Mouse (Mus musculus) forebrain, embryonic 13.5 days (tissue): ENCODE data around the gene Rabif. TPM values are rescaled to one million over a fixed set of nuclear protein-coding genes. Genes with fewer than 3 reads are reported as not detected.
"Not testable (repeated sequence)": the region's sequence is repeated elsewhere in the genome, so short reads cannot be mapped to it uniquely, and the experiment has no call there.

ENCODE experiments used
- ATAC-seq: fragments of 200-750 bp; cut with Nextera tagmentation; 2 replicates; pipeline ENCODE4 v1.8.0; 2017
- H3K27ac ChIP-seq: fragments of 300-500 bp; sonication (generic); 2 replicates; pipeline ENCODE4 v1.5.1; 2015; ENCODE audit warnings: inconsistent platforms, mild to moderate bottlenecking, moderate library complexity
- H3K27me3 ChIP-seq: fragments of 300-500 bp; sonication (generic); 2 replicates; pipeline ENCODE4 v1.6.1; 2015; ENCODE audit warnings: mild to moderate bottlenecking, inconsistent platforms
- H3K36me3 ChIP-seq: fragments of 300-500 bp; sonication (generic); 2 replicates; pipeline ENCODE4 v1.6.1; 2015; ENCODE audit warnings: mild to moderate bottlenecking, inconsistent platforms; ENCODE audit not compliant: poor library complexity, severe bottlenecking
- H3K4me1 ChIP-seq: fragments of 300-500 bp; sonication (generic); 2 replicates; pipeline ENCODE4 v1.6.1; 2015; ENCODE audit warnings: inconsistent platforms
- H3K4me2 ChIP-seq: fragments of 300-500 bp; sonication (generic); 2 replicates; pipeline ENCODE4 v1.6.1; 2015; ENCODE audit warnings: inconsistent platforms, mild to moderate bottlenecking, moderate library complexity
- H3K4me3 ChIP-seq: fragments of 300-500 bp; sonication (generic); 2 replicates; pipeline ENCODE4 v1.5.1; 2015; ENCODE audit warnings: mild to moderate bottlenecking, inconsistent platforms
- H3K9ac ChIP-seq: fragments of 300-500 bp; sonication (generic); 2 replicates; pipeline ENCODE4 v1.6.1; 2015; ENCODE audit warnings: mild to moderate bottlenecking, inconsistent platforms
- H3K9me3 ChIP-seq: fragments of 300-500 bp; sonication (generic); replicated peaks from 2 replicates; pipeline ENCODE4 v1.6.1; 2016; ENCODE audit warnings: inconsistent platforms
- WGBS: fragments of 180-500 bp; shearing (Covaris S2); methylation state at CpG from one replicate; pipeline ENCODE4 v1.1.7; 2015; 5-methylcytosine and 5-hydroxymethylcytosine counted together
- polyA plus RNA-seq: library from polyadenylated mRNA; unstranded; fragments of >200 nt; fragmentation: Nextera tagmentation; extraction: Ambion mirVana; gene quantifications from 2 replicates; pipeline ENCODE4 v1.2.1, GENCODE M21; 2015

Rabif gene
- polyA plus RNA-seq, 1 experiment from 2014 or later = 45.4 TPM

GRCm38 (mm10) chr1:134530618-134531017 lies 36.2 kb downstream of the Rabif start:
- peak; percentile 71; the same call in 1 of the 2 replicates for ATAC-seq
- no peak overlapping the region for H3K4me2 ChIP-seq
- WGBS = 39% methylated on average over 6 of the region's 6 CpGs
- H3K4me1 ChIP-seq = peaks cover 6% of the 10 kb centered on the region
- H3K36me3 ChIP-seq = no peaks in the 10 kb centered on the region
- H3K9ac ChIP-seq = no peak overlapping the region
- no peaks in the 10 kb centered on the region for H3K9me3 ChIP-seq
- peak overlapping the region; percentile 45; the same call in 1 of the 2 replicates for H3K27ac ChIP-seq
- no peak overlapping the region for H3K4me3 ChIP-seq
- no peaks in the 10 kb centered on the region for H3K27me3 ChIP-seq

GRCm38 (mm10) chr1:134533710-134534109 lies 39.3 kb downstream of the Rabif start:
- not testable (repeated sequence) for H3K36me3 ChIP-seq, H3K9ac ChIP-seq, H3K4me2 ChIP-seq, H3K4me3 ChIP-seq, H3K27me3 ChIP-seq, ATAC-seq, H3K9me3 ChIP-seq, H3K27ac ChIP-seq, H3K4me1 ChIP-seq
- 93% methylated on average over 10 of the region's 10 CpGs for WGBS

GRCm38 (mm10) chr1:134535054-134535453 lies 40.6 kb downstream of the Rabif start:
- ATAC-seq = no peak
- H3K4me2 ChIP-seq = no peak overlapping the region
- no peaks in the 10 kb centered on the region for H3K36me3 ChIP-seq
- H3K4me3 ChIP-seq = no peak overlapping the region
- H3K9ac ChIP-seq = no peak overlapping the region
- WGBS = 97% methylated on average over 1 of the region's 1 CpGs
- peaks cover 6% of the 10 kb centered on the region for H3K4me1 ChIP-seq
- H3K27ac ChIP-seq = no peak overlapping the region
- no peaks in the 10 kb centered on the region for H3K27me3 ChIP-seq
- no peaks in the 10 kb centered on the region for H3K9me3 ChIP-seq

- 78% methylated on average over 3 of the region's 3 CpGs for WGBS
- Histone ChIP-seq H3K27me3 (no peaks in the 10 kb centered on the region), H3K4me3 (no peak overlapping the region), H3K9ac (no peak overlapping the region), H3K27ac (no peak overlapping the region), H3K9me3 (no peaks in the 10 kb centered on the region), H3K4me1 (peaks cover 3% of the 10 kb centered on the region; the same call in 1 of the 2 replicates), H3K4me2 (no peak overlapping the region), H3K36me3 (no peaks in the 10 kb centered on the region)
- no peak for ATAC-seq
These were observed 41.1 kb downstream of the Rabif start for GRCm38 (mm10) chr1:134535513-134535912.

- H3K9ac ChIP-seq = no peak overlapping the region
- no peak overlapping the region for H3K27ac ChIP-seq
- H3K4me2 ChIP-seq = no peak overlapping the region
- H3K9me3 ChIP-seq = 0 out of 2 replicates have a peak, but pooled peaks cover 4% of the 10 kb centered on the region
- no peaks in the 10 kb centered on the region for H3K4me1 ChIP-seq
- 91% methylated on average over 10 of the region's 10 CpGs for WGBS
- no peaks in the 10 kb centered on the region for H3K27me3 ChIP-seq
- no peaks in the 10 kb centered on the region for H3K36me3 ChIP-seq
- no peak for ATAC-seq
- no peak overlapping the region for H3K4me3 ChIP-seq
These were observed 46.2 kb downstream of the Rabif start for GRCm38 (mm10) chr1:134540610-134541009.

GRCm38 (mm10) chr1:134548231-134548630 lies 53.8 kb downstream of the Rabif start:
- H3K27me3 ChIP-seq = no peaks in the 10 kb centered on the region
- no peak overlapping the region for H3K4me2 ChIP-seq
- H3K27ac ChIP-seq = no peak overlapping the region
- no peak for ATAC-seq
- no peaks in the 10 kb centered on the region for H3K4me1 ChIP-seq
- 54% methylated on average over 4 of the region's 4 CpGs for WGBS
- H3K4me3 ChIP-seq = no peak overlapping the region
- no peaks in the 10 kb centered on the region for H3K36me3 ChIP-seq
- H3K9me3 ChIP-seq = 0 out of 2 replicates have a peak, but pooled peaks cover 4% of the 10 kb centered on the region
- H3K9ac ChIP-seq = no peak overlapping the region

- Histone ChIP-seq H3K9me3 (0 out of 2 replicates have a peak, but pooled peaks cover 4% of the 10 kb centered on the region), H3K4me1 (no peaks in the 10 kb centered on the region), H3K4me2 (no peak within 1 kb of the TSS), H3K27ac (no peak within 1 kb of the TSS), H3K4me3 (no peak within 1 kb of the TSS), H3K27me3 (no peaks in the 10 kb centered on the region), H3K36me3 (no peaks in the 10 kb centered on the region), H3K9ac (no peak within 1 kb of the TSS)
- WGBS = 62% methylated on average over 7 of the region's 7 CpGs
- ATAC-seq = no peak
These were observed 55.2 kb downstream of the Rabif start, which contains the start of gene Mgat4e for GRCm38 (mm10) chr1:134549632-134550132. Mgat4e (minus strand) TSS chr1:134549682.

- Histone ChIP-seq H3K4me3 (no peak overlapping the region), H3K4me1 (peaks cover 9% of the 10 kb centered on the region; the same call in 1 of the 2 replicates), H3K4me2 (no peak overlapping the region), H3K36me3 (no peaks in the 10 kb centered on the region), H3K27me3 (no peaks in the 10 kb centered on the region), H3K27ac (no peak overlapping the region), H3K9ac (no peak overlapping the region), H3K9me3 (no peaks in the 10 kb centered on the region)
- ATAC-seq = no peak
- WGBS = 87% methylated on average over 3 of the region's 3 CpGs
These were observed 57.4 kb downstream of the Rabif start for GRCm38 (mm10) chr1:134551869-134552268.

GRCm38 (mm10) chr1:134552396-134552795 lies 57.9 kb downstream of the Rabif start:
- no peak for ATAC-seq
- H3K4me1 ChIP-seq = peaks cover 13% of the 10 kb centered on the region; the same call in 1 of the 2 replicates
- H3K4me3 ChIP-seq = no peak overlapping the region
- no peaks in the 10 kb centered on the region for H3K27me3 ChIP-seq
- no peak overlapping the region for H3K4me2 ChIP-seq
- WGBS = 68% methylated on average over 3 of the region's 3 CpGs
- no peak overlapping the region for H3K27ac ChIP-seq
- no peaks in the 10 kb centered on the region for H3K9me3 ChIP-seq
- no peaks in the 10 kb centered on the region for H3K36me3 ChIP-seq
- H3K9ac ChIP-seq = no peak overlapping the region

GRCm38 (mm10) chr1:134555240-134555870 lies 60.9 kb downstream of the Rabif start:
- Histone ChIP-seq H3K27me3 (no peaks in the 10 kb centered on the region), H3K4me3 (peak overlapping the region; percentile 66), H3K9me3 (no peaks in the 10 kb centered on the region), H3K27ac (no peak overlapping the region), H3K4me2 (peak overlapping the region; percentile 91), H3K9ac (no peak overlapping the region), H3K36me3 (no peaks in the 10 kb centered on the region), H3K4me1 (peaks cover 13% of the 10 kb centered on the region; the same call in 1 of the 2 replicates)
- ATAC-seq = no peak
- 31% methylated on average over 13 of the region's 13 CpGs for WGBS

GRCm38 (mm10) chr1:134555871-134556670 lies 61.6 kb downstream of the Rabif start:
- Histone ChIP-seq H3K9me3 (no peaks in the 10 kb centered on the region), H3K27ac (peak overlapping the region; percentile 92), H3K27me3 (no peaks in the 10 kb centered on the region), H3K4me2 (peak overlapping the region; percentile 91), H3K9ac (peak overlapping the region; percentile 80), H3K4me3 (peak overlapping the region; percentile 66), H3K36me3 (no peaks in the 10 kb centered on the region), H3K4me1 (peaks cover 13% of the 10 kb centered on the region; the same call in 1 of the 2 replicates)
- WGBS = 2% methylated on average over 40 of the region's 46 CpGs
- ATAC-seq = peak; percentile 46

GRCm38 (mm10) chr1:134556671-134557218 lies 62.3 kb downstream of the Rabif start:
- Histone ChIP-seq H3K27me3 (no peaks in the 10 kb centered on the region), H3K4me3 (peak overlapping the region; percentile 66), H3K4me1 (peaks cover 13% of the 10 kb centered on the region; the same call in 1 of the 2 replicates), H3K27ac (peak overlapping the region; percentile 92), H3K36me3 (no peaks in the 10 kb centered on the region), H3K4me2 (peak overlapping the region; percentile 91), H3K9me3 (no peaks in the 10 kb centered on the region), H3K9ac (peak overlapping the region; percentile 80)
- WGBS = under 1% methylated on average over 35 of the region's 35 CpGs
- peak; percentile 94 for ATAC-seq
